Mouse (Mus musculus) hindbrain, embryonic 12.5 days (tissue): ENCODE measurements around the gene Ubr7. TPM values are rescaled to one million over a fixed set of nuclear protein-coding genes. Genes with fewer than 3 reads are reported as not detected.

ENCODE experiments used
- ATAC-seq: fragments of 200-750 bp; cut with Nextera tagmentation; 2 replicates; pipeline ENCODE4 v1.8.0; 2017; ENCODE audit warnings: moderate TSS enrichment; ENCODE audit not compliant: low FRiP score
- H3K27ac ChIP-seq: fragments of 300-500 bp; sonication (generic); 2 replicates; pipeline ENCODE4 v1.5.1; 2016; ENCODE audit warnings: mild to moderate bottlenecking
- H3K27me3 ChIP-seq: fragments of 300-500 bp; sonication (generic); 2 replicates; pipeline ENCODE4 v1.6.1; 2016; ENCODE audit warnings: mild to moderate bottlenecking
- H3K36me3 ChIP-seq: fragments of 300-500 bp; sonication (generic); 2 replicates; pipeline ENCODE4 v1.6.1; 2016; ENCODE audit warnings: mild to moderate bottlenecking
- H3K4me1 ChIP-seq: fragments of 300-500 bp; sonication (generic); 2 replicates; pipeline ENCODE4 v1.6.1; 2016
- H3K4me2 ChIP-seq: fragments of 300-500 bp; sonication (generic); replicated peaks from 2 replicates; pipeline ENCODE4 v1.6.1; 2016; ENCODE audit warnings: mild to moderate bottlenecking
- H3K4me3 ChIP-seq: fragments of 300-500 bp; sonication (generic); 2 replicates; pipeline ENCODE4 v1.5.1; 2016; ENCODE audit warnings: mild to moderate bottlenecking
- H3K9ac ChIP-seq: fragments of 300-500 bp; sonication (generic); 2 replicates; pipeline ENCODE4 v1.6.1; 2016; ENCODE audit warnings: mild to moderate bottlenecking, moderate library complexity
- H3K9me3 ChIP-seq: fragments of 300-500 bp; sonication (generic); replicated peaks from 2 replicates; pipeline ENCODE4 v1.6.1; 2016; ENCODE audit warnings: mild to moderate bottlenecking
- WGBS: fragments of 180-500 bp; shearing (Covaris S2); methylation state at CpG from one replicate; pipeline ENCODE4 v1.1.7; 2016; 5-methylcytosine and 5-hydroxymethylcytosine counted together
- polyA plus RNA-seq: library from polyadenylated mRNA; unstranded; fragments of >200 nt; fragmentation: Nextera tagmentation; extraction: Ambion mirVana; gene quantifications from 2 replicates; pipeline ENCODE4 v1.2.1, GENCODE M21; 2016

The Ubr7 gene
- polyA plus RNA-seq, 1 experiment from 2014 or later = 42.0 TPM

GRCm38 (mm10) chr12:102725146-102725545 lies 32.6 kb upstream of the Ubr7 start:
- Histone ChIP-seq H3K4me3 (no peak overlapping the region), H3K36me3 (no peaks in the 10 kb centered on the region), H3K4me2 (no peak overlapping the region), H3K9ac (no peak overlapping the region), H3K27me3 (no peaks in the 10 kb centered on the region), H3K27ac (no peak overlapping the region), H3K9me3 (no peaks in the 10 kb centered on the region), H3K4me1 (peaks cover 9% of the 10 kb centered on the region)
- no peak for ATAC-seq
- 87% methylated on average over 6 of the region's 6 CpGs for WGBS

DNA sequence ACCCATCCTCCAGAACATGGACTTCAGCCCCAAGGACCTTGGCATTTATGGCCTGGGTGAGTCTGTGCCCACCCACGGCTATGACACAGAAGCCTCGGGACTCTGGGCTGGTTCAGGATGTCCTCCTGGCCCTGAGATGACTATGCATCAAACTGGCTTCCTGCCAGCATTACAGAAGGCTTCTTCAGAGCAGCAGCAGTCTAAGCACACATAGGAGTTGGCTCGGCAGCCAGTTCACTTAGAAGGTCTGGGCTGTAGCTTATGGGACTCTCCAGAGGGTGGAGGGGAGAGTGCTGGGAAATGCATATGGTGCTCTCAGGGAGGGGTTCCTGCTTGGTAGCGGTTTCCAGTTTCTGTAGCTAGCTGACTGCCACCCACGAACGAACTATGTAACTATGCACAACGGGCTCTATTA lies 32.0 kb upstream of the Ubr7 start:
- WGBS = 74% methylated on average over 7 of the region's 7 CpGs

GRCm38 (mm10) chr12:102729855-102730797 lies 27.6 kb upstream of the Ubr7 start:
- Histone ChIP-seq H3K36me3 (no peaks in the 10 kb centered on the region), H3K9ac (peak overlapping the region; percentile 5; the same call in 1 of the 2 replicates), H3K27ac (peak overlapping the region; percentile 95), H3K4me3 (peak overlapping the region; percentile 13), H3K27me3 (no peaks in the 10 kb centered on the region), H3K4me2 (peak overlapping the region; percentile 48), H3K9me3 (no peaks in the 10 kb centered on the region), H3K4me1 (peaks cover 19% of the 10 kb centered on the region)
- 30% methylated on average over 26 of the region's 26 CpGs for WGBS
- peak; percentile 98 for ATAC-seq

More for the DNA sequence above, 32.0 kb upstream of the Ubr7 start:
- Histone ChIP-seq H3K27ac (no peak overlapping the region), H3K27me3 (no peaks in the 10 kb centered on the region), H3K9me3 (no peaks in the 10 kb centered on the region), H3K4me2 (no peak overlapping the region), H3K9ac (no peak overlapping the region), H3K4me1 (peaks cover 13% of the 10 kb centered on the region), H3K4me3 (no peak overlapping the region), H3K36me3 (no peaks in the 10 kb centered on the region)
- ATAC-seq = no peak

GRCm38 (mm10) chr12:102730798-102731619 lies 26.8 kb upstream of the Ubr7 start:
- Histone ChIP-seq H3K27me3 (no peaks in the 10 kb centered on the region), H3K4me1 (peaks cover 19% of the 10 kb centered on the region), H3K9ac (peak overlapping the region; percentile 5; the same call in 1 of the 2 replicates), H3K4me2 (peak overlapping the region; percentile 48), H3K9me3 (no peaks in the 10 kb centered on the region), H3K4me3 (0 out of 2 replicates have a peak overlapping the region, but pooled peaks have one; percentile 3), H3K27ac (peak overlapping the region; percentile 95), H3K36me3 (no peaks in the 10 kb centered on the region)
- 27% methylated on average over 16 of the region's 16 CpGs for WGBS
- peak; percentile 70 for ATAC-seq

DNA sequence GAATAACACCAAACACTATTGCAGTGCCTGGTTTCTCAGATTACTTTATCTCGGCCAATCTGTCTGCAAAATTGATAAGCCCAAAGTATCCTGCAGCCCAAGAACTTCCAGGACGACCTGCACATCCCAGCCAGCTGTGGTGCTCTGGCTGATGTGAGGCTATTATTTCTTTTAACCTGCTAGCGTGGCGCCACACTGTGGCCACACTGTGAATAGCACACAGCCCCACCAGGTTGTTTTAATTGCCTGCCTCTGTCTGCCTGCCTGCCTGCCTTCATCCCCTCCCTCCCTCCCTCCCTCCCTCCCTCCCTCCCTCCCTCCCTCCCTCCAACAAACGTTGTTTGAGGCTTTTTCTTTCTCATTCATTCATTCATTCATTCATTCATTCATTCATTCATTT lies 24.4 kb upstream of the Ubr7 start:
- no peaks in the 10 kb centered on the region for H3K9me3 ChIP-seq
- peaks cover 19% of the 10 kb centered on the region for H3K4me1 ChIP-seq
- no peak overlapping the region for H3K4me3 ChIP-seq
- no peaks in the 10 kb centered on the region for H3K36me3 ChIP-seq
- no peaks in the 10 kb centered on the region for H3K27me3 ChIP-seq
- no peak overlapping the region for H3K27ac ChIP-seq
- ATAC-seq = no peak
- no peak overlapping the region for H3K9ac ChIP-seq
- 17% methylated on average over 4 of the region's 5 CpGs for WGBS
- H3K4me2 ChIP-seq = no peak overlapping the region

- H3K36me3 ChIP-seq = no peaks in the 10 kb centered on the region
- ATAC-seq = no peak
- peaks cover 11% of the 10 kb centered on the region for H3K4me1 ChIP-seq
- H3K27ac ChIP-seq = no peak overlapping the region
- H3K9ac ChIP-seq = no peak overlapping the region
- no peak overlapping the region for H3K4me2 ChIP-seq
- H3K9me3 ChIP-seq = no peaks in the 10 kb centered on the region
- WGBS = 82% methylated on average over 5 of the region's 5 CpGs
- no peaks in the 10 kb centered on the region for H3K27me3 ChIP-seq
- H3K4me3 ChIP-seq = no peak overlapping the region
These were observed 18.7 kb upstream of the Ubr7 start for GRCm38 (mm10) chr12:102739096-102739495.

DNA sequence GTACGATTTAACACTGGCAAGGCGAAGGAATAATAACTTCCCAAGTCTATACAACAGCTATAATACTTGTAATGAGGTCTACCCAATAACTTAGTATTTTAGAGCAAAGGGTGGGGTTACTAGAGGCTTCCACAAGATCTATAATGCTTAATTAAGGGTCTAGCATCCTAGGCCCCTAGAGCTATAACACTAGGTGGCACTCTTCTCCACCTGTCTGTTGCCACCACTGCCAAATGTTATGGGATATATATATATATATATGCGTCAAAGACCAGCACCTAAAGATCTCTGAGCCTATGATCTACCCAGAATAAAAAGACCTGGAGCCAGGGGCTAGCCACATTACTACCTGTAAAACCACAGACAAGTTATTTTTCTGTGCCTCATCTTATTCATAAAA lies 17.5 kb upstream of the Ubr7 start:
- no peak overlapping the region for H3K27ac ChIP-seq
- peaks cover 20% of the 10 kb centered on the region for H3K4me1 ChIP-seq
- no peak overlapping the region for H3K4me2 ChIP-seq
- no peak for ATAC-seq
- no peaks in the 10 kb centered on the region for H3K36me3 ChIP-seq
- 73% methylated on average over 3 of the region's 3 CpGs for WGBS
- H3K9ac ChIP-seq = no peak overlapping the region
- no peaks in the 10 kb centered on the region for H3K27me3 ChIP-seq
- no peak overlapping the region for H3K4me3 ChIP-seq
- H3K9me3 ChIP-seq = no peaks in the 10 kb centered on the region

DNA sequence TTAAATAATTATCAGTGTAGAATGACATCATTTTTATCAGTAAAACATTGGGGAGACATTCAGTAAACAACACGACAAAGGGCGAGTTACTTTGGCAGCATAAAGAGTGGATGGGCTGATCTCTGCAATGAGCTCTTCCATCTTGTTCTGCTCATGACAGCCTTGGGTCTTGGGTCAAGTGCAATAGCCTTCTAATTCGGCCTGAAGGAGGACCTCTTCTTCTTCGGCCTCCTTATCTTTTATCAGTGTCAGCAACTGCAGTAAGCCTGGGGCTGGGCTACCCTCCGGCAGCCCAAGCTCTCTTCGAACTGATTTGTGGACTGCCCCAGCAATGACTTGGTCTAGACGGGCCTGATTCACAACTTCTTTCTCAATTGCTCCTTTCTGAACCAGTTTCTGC lies 15.7 kb upstream of the Ubr7 start:
- H3K36me3 ChIP-seq = no peaks in the 10 kb centered on the region
- no peaks in the 10 kb centered on the region for H3K9me3 ChIP-seq
- no peak overlapping the region for H3K9ac ChIP-seq
- no peak for ATAC-seq
- H3K4me2 ChIP-seq = no peak overlapping the region; the same call in 1 of the 2 replicates
- no peaks in the 10 kb centered on the region for H3K27me3 ChIP-seq
- no peak overlapping the region for H3K4me3 ChIP-seq
- H3K27ac ChIP-seq = no peak overlapping the region
- peaks cover 20% of the 10 kb centered on the region for H3K4me1 ChIP-seq
- WGBS = 87% methylated on average over 7 of the region's 7 CpGs

DNA sequence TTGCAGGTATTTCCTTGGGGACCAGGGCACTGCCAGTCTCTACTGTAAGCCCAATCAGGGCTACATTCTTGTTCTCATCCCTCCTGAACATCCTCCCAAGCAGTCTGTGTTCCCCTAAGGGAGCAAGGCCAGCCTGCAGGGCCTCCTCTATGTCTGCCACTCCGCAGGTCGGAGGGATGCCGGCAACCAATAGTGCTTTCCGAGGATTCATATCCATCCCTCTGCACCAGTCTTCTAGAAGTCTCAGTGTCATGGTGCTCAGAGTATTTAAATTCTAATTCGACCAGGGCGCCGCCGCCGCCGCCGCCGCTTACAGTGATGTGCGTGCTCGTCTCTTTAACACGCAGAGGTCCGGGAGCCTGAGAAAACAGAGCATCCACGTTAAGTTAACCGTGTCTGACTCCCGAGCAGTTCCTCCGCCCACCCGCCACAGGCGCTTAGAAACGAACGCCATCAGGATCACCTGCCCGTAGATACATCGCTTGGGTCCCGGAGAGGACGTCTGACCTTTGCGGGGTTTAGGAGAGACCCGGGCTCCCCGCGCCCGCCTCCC lies 14.7 kb upstream of the Ubr7 start:
- peak overlapping the region; percentile 96 for H3K27ac ChIP-seq
- peaks cover 4% of the 10 kb centered on the region; the same call in 1 of the 2 replicates for H3K36me3 ChIP-seq
- H3K4me2 ChIP-seq = peak overlapping the region; percentile 91
- no peaks in the 10 kb centered on the region for H3K27me3 ChIP-seq
- peak; percentile 80 for ATAC-seq
- H3K4me3 ChIP-seq = peak overlapping the region; percentile 95
- no peaks in the 10 kb centered on the region for H3K9me3 ChIP-seq
- WGBS = under 1% methylated on average over 33 of the region's 33 CpGs
- H3K4me1 ChIP-seq = peaks cover 20% of the 10 kb centered on the region
- peak overlapping the region; percentile 93 for H3K9ac ChIP-seq

DNA sequence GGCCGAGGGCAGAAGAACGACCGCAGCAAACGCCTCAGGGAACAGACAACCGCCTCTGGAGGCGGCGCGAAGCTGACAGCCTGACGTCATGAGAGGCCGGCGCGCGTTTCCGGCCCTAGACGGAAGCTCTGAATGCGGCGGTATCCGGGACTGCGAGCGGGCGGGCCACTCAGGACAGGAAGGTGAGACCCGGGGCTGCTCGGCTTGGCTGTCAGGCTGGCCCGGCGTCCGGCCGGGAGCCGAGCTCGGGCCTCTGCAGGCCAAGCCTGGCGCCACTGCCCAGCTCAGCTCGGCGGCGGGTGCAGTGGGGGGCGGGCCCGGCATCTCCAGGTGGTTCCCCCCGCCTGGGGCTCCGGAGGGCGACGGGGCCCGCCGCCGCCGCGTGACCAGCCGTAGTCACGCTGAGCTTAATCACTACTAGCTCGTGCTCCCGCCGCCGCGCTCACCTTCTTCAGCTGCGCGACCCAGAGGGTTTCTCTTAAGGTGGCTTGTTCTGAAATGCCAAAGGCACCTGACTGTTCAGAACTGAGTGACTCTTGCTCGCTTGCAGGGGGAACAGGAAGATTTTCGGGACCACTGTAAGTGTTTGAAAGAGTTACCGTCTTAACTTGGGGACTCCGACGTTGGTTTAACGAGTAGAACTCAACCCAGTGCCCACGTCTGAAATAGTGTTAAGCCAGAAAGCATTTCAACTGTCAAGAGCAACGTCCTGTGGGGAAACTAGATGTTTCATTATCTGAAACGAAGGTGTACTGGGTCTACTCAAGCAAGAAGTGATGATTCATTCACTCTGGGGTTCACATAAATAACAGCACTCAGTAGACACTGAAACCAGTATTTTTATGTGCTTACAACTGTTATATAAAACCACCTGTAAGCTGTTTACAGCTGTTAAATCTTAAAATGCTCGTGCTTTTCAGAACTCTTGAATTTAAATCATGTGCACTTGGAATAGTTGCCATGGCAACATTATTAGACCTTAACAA lies 13.9 kb upstream of the Ubr7 start, which contains the start of the genes Moap1 and Tmem251:
Moap1 (minus strand) TSS at position 73 of the 986 bp plus-strand sequence.
Tmem251 (plus strand) TSS at position 174 of the 986 bp plus-strand sequence.
- no peaks in the 10 kb centered on the region for H3K27me3 ChIP-seq
- H3K4me1 ChIP-seq = peaks cover 20% of the 10 kb centered on the region
- H3K4me3 ChIP-seq = peak within 1 kb of the TSS; percentile 95
- under 1% methylated on average over 63 of the region's 63 CpGs for WGBS
- ATAC-seq = peak; percentile 98
- peaks cover 8% of the 10 kb centered on the region; the same call in 1 of the 2 replicates for H3K36me3 ChIP-seq
- peak within 1 kb of the TSS; percentile 93 for H3K9ac ChIP-seq
- H3K4me2 ChIP-seq = peak within 1 kb of the TSS; percentile 91
- H3K9me3 ChIP-seq = no peaks in the 10 kb centered on the region
- peak within 1 kb of the TSS; percentile 96 for H3K27ac ChIP-seq

GRCm38 (mm10) chr12:102744839-102745238 lies 12.9 kb upstream of the Ubr7 start:
- no peak for ATAC-seq
- peak overlapping the region; percentile 91 for H3K4me2 ChIP-seq
- H3K27ac ChIP-seq = no peak overlapping the region
- peaks cover 20% of the 10 kb centered on the region for H3K4me1 ChIP-seq
- peak overlapping the region; percentile 95; the same call in 1 of the 2 replicates for H3K4me3 ChIP-seq
- 68% methylated on average over 6 of the region's 6 CpGs for WGBS
- no peaks in the 10 kb centered on the region for H3K27me3 ChIP-seq
- H3K9ac ChIP-seq = no peak overlapping the region
- H3K36me3 ChIP-seq = peaks cover 8% of the 10 kb centered on the region; the same call in 1 of the 2 replicates
- H3K9me3 ChIP-seq = no peaks in the 10 kb centered on the region
